Mouse (Mus musculus): ENCODE measurements around the gene Afg1l. TPM values are rescaled to one million over a fixed set of nuclear protein-coding genes. Genes with fewer than 3 reads are reported as not detected.

Gene Afg1l
- polyA plus RNA-seq, 1 experiment, result 2.6 TPM

DNA sequence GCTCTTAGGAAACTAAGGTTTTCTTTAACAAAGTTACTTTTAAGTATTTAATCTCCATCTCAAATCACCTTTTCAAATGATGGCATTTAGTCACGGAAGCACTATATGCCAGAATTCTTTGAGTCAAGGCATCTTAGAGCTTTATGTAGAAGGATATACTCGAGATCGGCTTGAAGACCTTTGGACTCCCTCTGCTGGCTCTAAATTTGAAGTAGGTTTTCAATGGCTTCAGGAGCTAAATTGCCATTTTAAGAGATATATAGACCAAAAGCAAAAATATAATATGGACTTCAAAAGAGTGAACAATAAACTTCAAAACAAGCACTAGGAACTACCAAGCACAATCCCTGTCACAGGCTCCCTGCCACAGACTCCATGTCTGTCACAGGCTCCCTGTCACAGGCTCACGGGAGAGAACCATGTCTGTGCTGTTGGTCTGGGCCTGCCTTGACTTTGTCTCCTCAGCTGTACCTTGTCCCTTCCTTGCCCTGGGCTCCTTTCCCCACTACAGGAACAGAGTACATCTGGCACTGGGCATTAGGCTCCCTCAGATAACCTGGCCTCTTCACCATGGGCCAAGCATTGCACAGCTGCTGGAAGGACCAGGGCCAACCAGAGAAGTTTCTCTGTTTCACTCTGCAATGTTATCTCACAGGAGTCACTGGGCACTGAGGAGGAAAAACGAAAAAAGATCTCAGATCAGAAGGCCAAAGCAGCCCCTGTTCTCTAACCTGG is 210.4 kb downstream of the Afg1l start:
- TF ChIP-seq CTCF (IDR thresholded peaks at IDR 0.05; ENCODE audit: extremely low read depth, insufficient read length, insufficient replicate concordance, low read depth, low read length) (no peak), POLR2A (IDR thresholded peaks at IDR 0.05; ENCODE audit: low read depth, low read length) (no peak)
- 43% methylated on average over 5 of the region's 5 CpGs for WGBS
- H3K4me1 ChIP-seq (ENCODE audit: control insufficient read depth, insufficient read depth, insufficient read length, low read length), result peaks cover 36% of the 10 kb centered on the region
- H3K27ac ChIP-seq (ENCODE audit: insufficient read depth, low read depth, low read length), result peak overlapping the region; percentile 72
- no peak overlapping the region for H3K4me3 ChIP-seq (ENCODE audit: low read depth, low read length)
- no peaks in the 10 kb centered on the region for H3K27me3 ChIP-seq (ENCODE audit: control insufficient read depth, insufficient read depth, low read length)
- peaks cover 31% of the 10 kb centered on the region for H3K36me3 ChIP-seq (ENCODE audit: control insufficient read depth, insufficient read depth, low read length)

DNA sequence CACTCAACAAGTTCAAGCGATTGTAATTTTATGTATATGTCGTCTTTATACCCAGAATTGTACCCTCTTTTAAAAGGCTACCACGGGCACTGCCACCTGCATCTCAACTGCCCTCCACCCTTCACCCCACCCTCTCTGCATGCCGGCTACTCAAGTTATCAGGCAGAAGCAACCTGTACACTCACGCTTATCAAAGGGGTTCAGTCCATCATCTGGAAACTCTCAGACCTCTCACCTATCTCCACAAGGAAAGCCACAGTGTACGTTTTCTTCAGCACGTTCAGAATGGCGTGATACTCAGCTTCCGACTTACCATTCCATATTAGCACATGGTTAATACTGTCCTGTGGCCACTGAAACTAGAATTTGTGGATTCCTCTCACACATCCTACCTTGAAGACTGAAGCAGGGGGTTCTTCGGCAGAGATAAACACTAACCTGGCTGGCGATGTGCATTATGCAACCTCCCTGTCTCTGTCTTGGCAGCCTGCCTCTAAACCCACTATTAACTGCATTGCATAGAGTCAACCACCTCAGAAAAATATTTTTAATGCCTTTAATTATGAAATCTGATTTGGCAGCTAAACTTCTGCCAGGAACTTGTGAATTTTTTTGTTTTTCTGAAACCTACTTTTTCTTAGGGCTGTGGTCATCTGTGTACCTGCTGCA is 213.2 kb downstream of the Afg1l start:
- WGBS, result 86% methylated on average over 11 of the region's 11 CpGs
- Histone ChIP-seq H3K27ac (ENCODE audit: insufficient read depth, low read depth, low read length) (no peak overlapping the region), H3K4me1 (ENCODE audit: control insufficient read depth, insufficient read depth, insufficient read length, low read length) (peaks cover 33% of the 10 kb centered on the region), H3K27me3 (ENCODE audit: control insufficient read depth, insufficient read depth, low read length) (no peaks in the 10 kb centered on the region), H3K4me3 (ENCODE audit: low read depth, low read length) (no peak overlapping the region), H3K36me3 (ENCODE audit: control insufficient read depth, insufficient read depth, low read length) (peaks cover 29% of the 10 kb centered on the region)
- no peak for TF ChIP-seq POLR2A (IDR thresholded peaks at IDR 0.05; ENCODE audit: low read depth, low read length)
- TF ChIP-seq CTCF (IDR thresholded peaks at IDR 0.05; ENCODE audit: extremely low read depth, insufficient read length, insufficient replicate concordance, low read depth, low read length), result no peak

DNA sequence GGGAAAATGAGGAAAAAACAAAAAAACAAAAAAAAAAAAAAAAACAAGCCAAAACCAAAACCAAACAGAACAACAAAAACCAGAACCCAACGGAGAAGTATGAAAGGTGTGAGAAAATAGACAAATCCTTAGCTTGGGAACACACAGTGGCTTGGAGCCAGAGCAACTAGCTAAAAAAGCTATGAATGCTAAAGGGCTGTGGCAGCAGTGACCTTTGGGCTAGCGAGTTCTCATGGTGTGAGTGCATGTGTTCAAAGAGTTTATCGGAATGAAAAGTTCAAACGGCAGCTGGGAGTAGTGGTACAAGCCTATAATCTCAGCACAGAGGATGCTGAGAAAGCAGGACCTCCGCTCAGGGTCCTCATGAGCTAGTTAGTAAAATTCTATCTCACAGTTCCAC is 214.2 kb downstream of the Afg1l start:
- WGBS, result 34% methylated on average over 5 of the region's 5 CpGs
- Histone ChIP-seq H3K27ac (ENCODE audit: insufficient read depth, low read depth, low read length) (no peak overlapping the region), H3K36me3 (ENCODE audit: control insufficient read depth, insufficient read depth, low read length) (peaks cover 28% of the 10 kb centered on the region), H3K4me1 (ENCODE audit: control insufficient read depth, insufficient read depth, insufficient read length, low read length) (peaks cover 27% of the 10 kb centered on the region), H3K27me3 (ENCODE audit: control insufficient read depth, insufficient read depth, low read length) (no peaks in the 10 kb centered on the region), H3K4me3 (ENCODE audit: low read depth, low read length) (no peak overlapping the region)
- TF ChIP-seq CTCF (IDR thresholded peaks at IDR 0.05; ENCODE audit: extremely low read depth, insufficient read length, insufficient replicate concordance, low read depth, low read length) (no peak), POLR2A (IDR thresholded peaks at IDR 0.05; ENCODE audit: low read depth, low read length) (no peak)

DNA sequence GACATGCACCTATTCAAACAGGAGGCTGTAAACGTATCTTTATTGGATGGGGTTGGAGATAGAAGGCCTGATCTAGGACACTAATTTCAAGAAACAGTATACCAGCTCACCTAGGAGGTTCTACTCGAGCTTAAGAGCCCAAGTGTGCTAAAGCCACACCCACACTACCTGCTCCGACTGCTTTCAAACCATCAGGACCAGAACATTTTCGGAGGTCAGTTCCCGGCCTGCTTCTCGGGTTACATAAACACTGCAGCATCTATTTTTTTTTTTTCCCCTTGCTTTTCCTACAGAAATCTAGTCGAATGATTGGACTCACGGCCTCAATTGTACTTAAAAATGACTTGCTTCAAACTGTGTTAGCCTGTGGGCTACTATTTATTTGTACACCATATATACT is 214.7 kb downstream of the Afg1l start:
- WGBS, result 42% methylated on average over 8 of the region's 8 CpGs
- TF ChIP-seq CTCF (IDR thresholded peaks at IDR 0.05; ENCODE audit: extremely low read depth, insufficient read length, insufficient replicate concordance, low read depth, low read length), result no peak
- TF ChIP-seq POLR2A (IDR thresholded peaks at IDR 0.05; ENCODE audit: low read depth, low read length), result no peak

More for the DNA sequence above, 214.7 kb downstream of the Afg1l start:
- peaks cover 23% of the 10 kb centered on the region for H3K4me1 ChIP-seq (ENCODE audit: control insufficient read depth, insufficient read depth, insufficient read length, low read length)
- H3K27ac ChIP-seq (ENCODE audit: insufficient read depth, low read depth, low read length), result no peak overlapping the region
- no peaks in the 10 kb centered on the region for H3K27me3 ChIP-seq (ENCODE audit: control insufficient read depth, insufficient read depth, low read length)
- H3K4me3 ChIP-seq (ENCODE audit: low read depth, low read length), result no peak overlapping the region
- H3K36me3 ChIP-seq (ENCODE audit: control insufficient read depth, insufficient read depth, low read length), result peaks cover 26% of the 10 kb centered on the region

Other genes with a start within 250 kb of the Afg1l start
- 25.5 and 49.5 TPM in 2 replicates for gene Foxo3, start 201.8 kb downstream of the Afg1l start, polyA plus RNA-seq (2012; rRNA removed)
- 104 and 213 TPM in 2 replicates for gene Snx3, start 23.5 kb upstream of the Afg1l start, polyA plus RNA-seq (2012; rRNA removed)
- not detected in 2 replicates for gene Nr2e1, start 105.1 kb upstream of the Afg1l start, polyA plus RNA-seq (2012; rRNA removed)
- gene Ostm1, start 105.3 kb upstream of the Afg1l start, polyA plus RNA-seq (2012; rRNA removed), result 8.0 and 13.0 TPM in 2 replicates